Mouse (Mus musculus) liver, embryonic 16.5 days (tissue): Measurements from ENCODE around the gene Cib4. TPM values are rescaled to one million over a fixed set of nuclear protein-coding genes. Genes with fewer than 3 reads are reported as not detected.

Source experiments
- ATAC-seq: fragments of 200-750 bp; cut with Nextera tagmentation; 2 replicates; pipeline ENCODE4 v1.8.0; 2017; ENCODE audit warnings: low read depth, mild to moderate bottlenecking, moderate number of reproducible peaks, moderate library complexity
- H3K27ac ChIP-seq: fragments of 300-500 bp; sonication (generic); 2 replicates; pipeline ENCODE4 v1.5.1; 2014; ENCODE audit warnings: mild to moderate bottlenecking, low read length
- H3K27me3 ChIP-seq: fragments of 300-500 bp; sonication (generic); 2 replicates; pipeline ENCODE4 v1.6.1; 2014; ENCODE audit warnings: low read depth, low read length, mixed read lengths; ENCODE audit not compliant: control insufficient read depth, insufficient read depth
- H3K36me3 ChIP-seq: fragments of 300-500 bp; sonication (generic); 2 replicates; pipeline ENCODE4 v1.6.1; 2014; ENCODE audit warnings: mild to moderate bottlenecking; ENCODE audit not compliant: control insufficient read depth, insufficient read depth
- H3K4me1 ChIP-seq: fragments of 300-500 bp; sonication (generic); 2 replicates; pipeline ENCODE4 v1.6.1; 2014; ENCODE audit warnings: low read depth, low read length, mixed read lengths; ENCODE audit not compliant: control insufficient read depth
- H3K4me2 ChIP-seq: fragments of 300-500 bp; sonication (generic); 2 replicates; pipeline ENCODE4 v1.6.1; 2014; ENCODE audit warnings: low read depth, low read length, mixed read lengths
- H3K4me3 ChIP-seq: fragments of 300-500 bp; sonication (generic); 2 replicates; pipeline ENCODE4 v1.5.1; 2014; ENCODE audit warnings: low read depth, mild to moderate bottlenecking, low read length
- H3K9ac ChIP-seq: fragments of 300-500 bp; sonication (generic); 2 replicates; pipeline ENCODE4 v1.6.1; 2014; ENCODE audit warnings: low read depth, low read length
- H3K9me3 ChIP-seq: fragments of 300-500 bp; sonication (generic); replicated peaks from 2 replicates; pipeline ENCODE4 v1.6.1; 2016; ENCODE audit warnings: low read length; ENCODE audit not compliant: control insufficient read depth
- WGBS: fragments of 180-500 bp; shearing (Covaris S2); extraction: QIAGEN DNeasy Blood & Tissue Kit; methylation state at CpG from one replicate; pipeline ENCODE4 v1.1.7; 2014; ENCODE audit not compliant: insufficient replicate concordance; 5-methylcytosine and 5-hydroxymethylcytosine counted together
- polyA plus RNA-seq: library from polyadenylated mRNA; unstranded; fragments of >200 nt; fragmentation: Nextera tagmentation; extraction: Ambion mirVana; gene quantifications from 2 replicates; pipeline ENCODE4 v1.2.1, GENCODE M21; 2015

Cib4 gene
- polyA plus RNA-seq, 1 experiment from 2014 or later = not detected

- Histone ChIP-seq H3K36me3 (no peaks in the 10 kb centered on the region), H3K4me2 (no peak overlapping the region), H3K27me3 (no peaks in the 10 kb centered on the region), H3K4me1 (no peaks in the 10 kb centered on the region), H3K9ac (no peak overlapping the region), H3K9me3 (no peaks in the 10 kb centered on the region), H3K4me3 (no peak overlapping the region), H3K27ac (no peak overlapping the region)
- WGBS = 48% methylated on average over 5 of the region's 5 CpGs
- ATAC-seq = no peak
Measured at GRCm38 (mm10) chr5:30484591-30484990, 61.0 kb downstream of the Cib4 start.

DNA sequence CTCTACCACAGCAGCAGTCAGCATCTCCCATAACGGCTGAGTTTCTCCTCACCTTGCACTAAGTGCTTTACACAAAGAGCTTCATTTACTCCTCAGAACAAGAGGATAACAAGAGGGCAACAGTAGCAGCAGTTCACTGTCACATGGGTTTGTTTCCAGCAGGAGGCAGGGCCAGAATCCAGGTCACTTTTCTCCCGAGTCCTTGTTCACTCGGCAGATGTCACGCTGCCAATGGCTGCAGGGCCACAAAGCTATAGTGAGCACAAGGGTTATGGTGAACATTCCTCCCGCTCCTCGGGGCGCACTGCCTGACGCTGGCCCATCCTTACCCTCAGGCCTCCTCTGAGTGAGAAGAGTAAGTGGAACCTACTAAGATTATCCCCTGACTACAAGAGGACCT is 62.1 kb downstream of the Cib4 start:
- Histone ChIP-seq H3K9me3 (no peaks in the 10 kb centered on the region), H3K4me1 (no peaks in the 10 kb centered on the region), H3K4me3 (no peak overlapping the region), H3K9ac (no peak overlapping the region), H3K4me2 (no peak overlapping the region), H3K27ac (no peak overlapping the region), H3K36me3 (no peaks in the 10 kb centered on the region), H3K27me3 (no peaks in the 10 kb centered on the region)
- ATAC-seq = no peak
- 71% methylated on average over 8 of the region's 8 CpGs for WGBS

DNA sequence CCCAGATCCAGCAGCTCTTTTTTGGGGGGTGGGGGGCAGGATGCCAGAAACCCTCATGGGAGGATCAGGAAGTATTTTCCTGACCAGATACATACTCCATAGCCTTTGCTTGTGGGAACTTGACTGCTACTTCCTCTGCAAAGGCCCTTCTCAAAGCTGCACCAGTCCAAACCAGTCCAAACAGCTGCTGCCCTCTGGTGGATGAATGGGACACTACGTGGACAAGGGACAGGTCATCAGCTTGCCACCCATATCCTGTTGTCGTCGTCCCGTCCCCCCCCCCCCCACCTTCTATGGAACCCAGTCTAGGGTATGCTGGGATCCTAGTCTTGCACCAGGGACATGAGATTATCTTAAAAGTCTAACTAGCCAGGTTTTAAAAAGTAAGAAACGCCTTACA is 63.3 kb downstream of the Cib4 start:
- Histone ChIP-seq H3K27me3 (no peaks in the 10 kb centered on the region), H3K9me3 (no peaks in the 10 kb centered on the region), H3K4me3 (no peak overlapping the region), H3K4me1 (no peaks in the 10 kb centered on the region), H3K36me3 (no peaks in the 10 kb centered on the region), H3K9ac (no peak overlapping the region), H3K27ac (no peak overlapping the region), H3K4me2 (no peak overlapping the region)
- 13% methylated on average over 5 of the region's 5 CpGs for WGBS
- no peak for ATAC-seq

DNA sequence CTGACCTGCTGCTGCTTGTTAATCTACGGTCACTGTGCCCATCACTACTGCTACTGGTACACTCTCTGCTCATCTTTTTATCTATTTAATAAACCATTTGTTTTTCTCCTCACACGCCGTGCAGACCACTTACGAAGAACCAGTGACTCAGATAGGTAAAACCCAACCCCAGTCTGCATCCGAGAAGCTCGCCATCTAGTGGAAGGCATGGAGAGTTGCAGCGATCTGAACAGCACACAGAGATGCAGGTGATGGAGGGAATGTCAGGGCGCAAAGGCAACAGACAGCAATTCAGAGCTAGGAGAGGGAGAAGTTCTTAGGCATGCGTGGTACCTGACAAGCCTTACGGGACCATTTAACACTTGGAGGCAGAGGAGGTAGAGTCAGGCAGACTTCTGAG is 69.1 kb downstream of the Cib4 start:
- 33% methylated on average over 10 of the region's 10 CpGs for WGBS
- Histone ChIP-seq H3K36me3 (no peaks in the 10 kb centered on the region), H3K27ac (no peak overlapping the region), H3K4me3 (no peak overlapping the region), H3K4me2 (no peak overlapping the region), H3K4me1 (no peaks in the 10 kb centered on the region), H3K27me3 (no peaks in the 10 kb centered on the region), H3K9me3 (no peaks in the 10 kb centered on the region), H3K9ac (no peak overlapping the region)
- no peak for ATAC-seq

DNA sequence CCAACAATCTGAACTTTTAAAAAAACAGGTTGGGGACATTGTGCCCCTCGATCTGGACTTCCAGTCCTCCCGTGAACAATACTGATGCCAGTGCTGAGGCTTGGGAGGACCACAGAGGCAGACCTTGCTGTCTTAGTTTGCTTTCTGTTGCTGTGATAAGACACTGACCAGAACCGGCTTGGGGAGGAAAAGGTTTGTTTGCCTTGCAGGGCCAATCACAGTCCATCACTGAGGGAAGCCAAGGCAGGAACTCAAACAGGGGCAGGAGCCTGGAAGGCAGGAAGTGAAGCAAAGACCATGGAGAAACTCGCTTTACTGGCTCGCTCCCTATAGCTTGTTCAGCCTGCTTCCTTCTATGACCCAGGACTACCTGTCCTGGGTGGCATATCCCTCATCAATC is 73.5 kb downstream of the Cib4 start:
- ATAC-seq = no peak
- H3K27me3 ChIP-seq = no peaks in the 10 kb centered on the region; the same call in 1 of the 2 replicates

DNA sequence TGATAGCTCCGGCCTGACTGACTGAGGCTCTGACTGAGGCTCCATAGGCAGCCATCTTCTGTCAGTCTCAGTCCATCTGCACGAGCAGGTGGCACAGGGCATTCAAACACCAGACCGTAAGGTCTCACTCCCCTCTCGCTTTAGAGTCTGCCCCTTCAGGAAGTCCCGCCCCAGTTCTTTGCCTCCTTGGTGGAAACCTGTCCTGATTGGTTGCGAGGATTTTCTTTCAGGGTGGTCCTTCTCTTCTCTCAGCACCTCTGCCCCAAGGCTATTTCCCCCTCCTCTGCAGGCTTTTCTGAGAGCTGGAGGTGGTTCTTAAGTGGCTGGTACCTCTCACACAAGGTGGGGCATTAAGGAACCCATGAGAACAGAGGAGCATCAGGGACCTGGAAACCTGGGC is 75.2 kb downstream of the Cib4 start:
- H3K4me2 ChIP-seq = no peak overlapping the region
- peaks cover 14% of the 10 kb centered on the region for H3K27me3 ChIP-seq
- no peaks in the 10 kb centered on the region for H3K4me1 ChIP-seq
- no peak overlapping the region for H3K27ac ChIP-seq
- H3K9ac ChIP-seq = no peak overlapping the region
- no peaks in the 10 kb centered on the region for H3K9me3 ChIP-seq
- WGBS = 50% methylated on average over 6 of the region's 6 CpGs
- no peak overlapping the region for H3K4me3 ChIP-seq
- no peak for ATAC-seq
- H3K36me3 ChIP-seq = no peaks in the 10 kb centered on the region

More for the DNA sequence above, 73.5 kb downstream of the Cib4 start:
- Histone ChIP-seq H3K27ac (no peak overlapping the region), H3K4me1 (no peaks in the 10 kb centered on the region), H3K9me3 (no peaks in the 10 kb centered on the region), H3K36me3 (no peaks in the 10 kb centered on the region), H3K9ac (no peak overlapping the region), H3K4me3 (no peak overlapping the region), H3K4me2 (no peak overlapping the region)
- WGBS = 25% methylated on average over 5 of the region's 5 CpGs

DNA sequence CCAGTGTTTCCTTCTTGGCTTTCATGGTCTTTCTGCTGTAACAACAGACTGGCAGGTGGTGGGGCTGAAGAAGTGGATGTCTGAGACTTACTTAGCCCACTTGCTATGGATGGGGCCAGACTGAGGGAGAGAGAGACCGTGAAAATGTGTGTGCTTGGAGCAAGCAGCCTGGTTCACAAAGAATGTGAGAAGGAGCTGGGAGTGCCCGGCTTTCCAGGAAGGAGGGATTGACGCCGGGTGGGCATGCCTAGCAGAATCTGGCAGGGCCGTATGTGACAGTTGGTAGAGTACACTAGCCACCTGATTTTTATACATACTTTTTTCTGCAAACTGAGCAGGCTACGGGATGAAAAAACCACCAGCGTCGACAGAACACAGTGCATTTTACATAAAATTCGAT is 79.3 kb downstream of the Cib4 start:
- no peaks in the 10 kb centered on the region for H3K36me3 ChIP-seq
- no peak overlapping the region for H3K9ac ChIP-seq
- no peak for ATAC-seq
- WGBS = 31% methylated on average over 9 of the region's 9 CpGs
- H3K4me3 ChIP-seq = no peak overlapping the region
- H3K27me3 ChIP-seq = peaks cover 18% of the 10 kb centered on the region
- H3K4me1 ChIP-seq = no peaks in the 10 kb centered on the region
- H3K27ac ChIP-seq = no peak overlapping the region
- H3K9me3 ChIP-seq = no peaks in the 10 kb centered on the region
- H3K4me2 ChIP-seq = no peak overlapping the region

- no peak within 1 kb of the TSS for H3K9ac ChIP-seq
- no peaks in the 10 kb centered on the region for H3K4me1 ChIP-seq
- H3K4me3 ChIP-seq = no peak within 1 kb of the TSS
- H3K4me2 ChIP-seq = no peak within 1 kb of the TSS
- H3K9me3 ChIP-seq = no peaks in the 10 kb centered on the region
- H3K27me3 ChIP-seq = peaks cover 18% of the 10 kb centered on the region
- no peak within 1 kb of the TSS for H3K27ac ChIP-seq
- no peaks in the 10 kb centered on the region for H3K36me3 ChIP-seq
- no peak for ATAC-seq
- WGBS = 16% methylated on average over 21 of the region's 21 CpGs
Measured at GRCm38 (mm10) chr5:30465861-30466260, 79.8 kb downstream of the Cib4 start, which contains the start of gene 1700001C02Rik. TSS of gene 1700001C02Rik (plus strand) at chr5:30466047.

DNA sequence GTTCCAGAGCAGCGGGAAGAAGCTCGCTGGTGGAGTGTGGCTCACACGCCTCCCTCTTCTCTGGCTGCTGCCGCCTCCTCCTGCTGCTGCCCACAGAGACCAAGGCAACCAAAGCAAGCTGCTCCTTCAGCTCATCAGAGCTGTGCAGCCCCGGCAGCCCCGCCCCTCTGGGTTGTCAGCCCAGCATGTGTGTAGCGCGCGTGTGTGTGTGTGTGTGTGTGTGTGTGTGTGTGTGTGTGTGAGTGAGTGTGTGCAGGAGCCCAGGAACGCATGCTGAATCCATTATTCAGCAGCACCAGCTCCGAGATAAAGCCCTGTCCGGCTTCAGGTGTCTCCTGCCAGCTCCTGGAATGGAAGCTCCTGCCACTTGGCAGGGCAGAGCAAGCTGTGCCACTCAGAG is 83.8 kb downstream of the Cib4 start, which contains the start of gene Otof:
Gene Otof, minus strand, starts transcription at position 112 of the 400 bp plus-strand sequence.
- Histone ChIP-seq H3K4me2 (no peak within 1 kb of the TSS), H3K27me3 (peaks cover 17% of the 10 kb centered on the region), H3K9me3 (no peaks in the 10 kb centered on the region), H3K4me1 (no peaks in the 10 kb centered on the region), H3K4me3 (no peak within 1 kb of the TSS), H3K27ac (no peak within 1 kb of the TSS), H3K9ac (no peak within 1 kb of the TSS), H3K36me3 (no peaks in the 10 kb centered on the region)
- ATAC-seq = no peak
- WGBS = 44% methylated on average over 12 of the region's 12 CpGs
